Mouse (Mus musculus) liver, embryonic 13.5 days (tissue): ENCODE data around the gene Mettl23. TPM values are rescaled to one million over a fixed set of nuclear protein-coding genes. Genes with fewer than 3 reads are reported as not detected.
A peak's percentile ranks its signal among the peaks of the same experiment; 100 is the strongest.

Experiments
- ATAC-seq: fragments of 200-750 bp; cut with Nextera tagmentation; 2 replicates; pipeline ENCODE4 v1.8.0; 2017; ENCODE audit warnings: low read depth, mild to moderate bottlenecking, moderate number of reproducible peaks, moderate library complexity
- DNase-seq: peaks from one replicate; pipeline ENCODE4 v3.0.0; 2022
- H3K27ac ChIP-seq: fragments of 300-500 bp; sonication (generic); 2 replicates; pipeline ENCODE4 v1.5.1; 2015; ENCODE audit warnings: moderate library complexity, mild to moderate bottlenecking, inconsistent platforms
- H3K27me3 ChIP-seq: fragments of 300-500 bp; sonication (generic); 2 replicates; pipeline ENCODE4 v1.6.1; 2015; ENCODE audit warnings: mild to moderate bottlenecking, inconsistent platforms
- H3K36me3 ChIP-seq: fragments of 300-500 bp; sonication (generic); 2 replicates; pipeline ENCODE4 v1.6.1; 2015; ENCODE audit warnings: mild to moderate bottlenecking, inconsistent platforms
- H3K4me1 ChIP-seq: fragments of 300-500 bp; sonication (generic); replicated peaks from 2 replicates; pipeline ENCODE4 v1.6.1; 2015; ENCODE audit warnings: inconsistent platforms
- H3K4me2 ChIP-seq: fragments of 300-500 bp; sonication (generic); 2 replicates; pipeline ENCODE4 v1.6.1; 2015; ENCODE audit warnings: inconsistent platforms, mild to moderate bottlenecking, moderate library complexity
- H3K4me3 ChIP-seq: fragments of 300-500 bp; sonication (generic); replicated peaks from 2 replicates; pipeline ENCODE4 v1.5.1; 2015; ENCODE audit warnings: mild to moderate bottlenecking, inconsistent platforms
- H3K9ac ChIP-seq: fragments of 300-500 bp; sonication (generic); 2 replicates; pipeline ENCODE4 v1.6.1; 2015; ENCODE audit warnings: mild to moderate bottlenecking, inconsistent platforms
- H3K9me3 ChIP-seq: fragments of 300-500 bp; sonication (generic); replicated peaks from 2 replicates; pipeline ENCODE4 v1.6.1; 2016; ENCODE audit warnings: inconsistent platforms
- WGBS: fragments of 180-500 bp; shearing (Covaris S2); methylation state at CpG from one replicate; pipeline ENCODE4 v1.1.7; 2015; ENCODE audit not compliant: insufficient replicate concordance; 5-methylcytosine and 5-hydroxymethylcytosine counted together
- polyA plus RNA-seq: library from polyadenylated mRNA; unstranded; fragments of >200 nt; fragmentation: Nextera tagmentation; extraction: Ambion mirVana; gene quantifications from 2 replicates; pipeline ENCODE4 v1.2.1, GENCODE M21; 2015

Gene Mettl23
- 44.2 and 47.0 TPM in 2 replicates for polyA plus RNA-seq

- no peaks in the 10 kb centered on the region for H3K27me3 ChIP-seq
- peaks cover 62% of the 10 kb centered on the region for H3K36me3 ChIP-seq
- peak within 1 kb of the TSS; percentile 93 for H3K9ac ChIP-seq
- DNase-seq: peak; percentile 96
- peak within 1 kb of the TSS; percentile 97 for H3K27ac ChIP-seq
- H3K9me3 ChIP-seq: no peaks in the 10 kb centered on the region
- H3K4me2 ChIP-seq: peak within 1 kb of the TSS; percentile 85
- peak; percentile 95 for ATAC-seq
- peak within 1 kb of the TSS; percentile 84 for H3K4me3 ChIP-seq
- peaks cover 74% of the 10 kb centered on the region for H3K4me1 ChIP-seq
- under 1% methylated on average over 72 of the region's 72 CpGs for WGBS
Observed at GRCm38 (mm10) chr11:116843261-116844233, at the start of gene Mettl23, which contains the start of gene Jmjd6. Gene Mettl23, plus strand, starts transcription at chr11:116843278. Gene Jmjd6, minus strand, starts transcription at chr11:116843449.

DNA sequence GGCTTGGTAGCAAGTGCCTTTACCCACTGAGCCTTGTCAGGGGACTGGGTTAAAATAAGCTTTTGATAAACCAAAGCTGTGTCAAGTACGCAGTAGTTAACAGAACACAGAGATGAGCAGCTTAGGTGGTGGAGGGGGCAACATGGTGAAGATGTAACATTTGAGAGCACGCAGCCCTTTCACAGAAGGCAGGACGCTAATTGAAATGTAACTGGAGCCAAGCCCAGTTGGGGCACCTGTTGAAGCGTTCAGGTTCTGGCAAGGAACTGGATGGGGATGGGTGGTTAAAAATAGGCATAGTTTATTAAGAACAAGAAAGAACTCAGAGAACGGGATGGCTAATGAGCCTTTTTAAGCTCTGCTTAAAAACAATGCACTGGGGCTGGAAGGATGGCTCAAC, 43.7 kb upstream of the Mettl23 start:
- ATAC-seq (no peak), DNase-seq (no peak)
- Histone ChIP-seq H3K4me2 (no peak overlapping the region), H3K4me1 (no peaks in the 10 kb centered on the region), H3K4me3 (no peak overlapping the region), H3K36me3 (no peaks in the 10 kb centered on the region), H3K9me3 (no peaks in the 10 kb centered on the region), H3K27me3 (no peaks in the 10 kb centered on the region), H3K9ac (no peak overlapping the region), H3K27ac (no peak overlapping the region)
- WGBS: 80% methylated on average over 5 of the region's 5 CpGs

DNA sequence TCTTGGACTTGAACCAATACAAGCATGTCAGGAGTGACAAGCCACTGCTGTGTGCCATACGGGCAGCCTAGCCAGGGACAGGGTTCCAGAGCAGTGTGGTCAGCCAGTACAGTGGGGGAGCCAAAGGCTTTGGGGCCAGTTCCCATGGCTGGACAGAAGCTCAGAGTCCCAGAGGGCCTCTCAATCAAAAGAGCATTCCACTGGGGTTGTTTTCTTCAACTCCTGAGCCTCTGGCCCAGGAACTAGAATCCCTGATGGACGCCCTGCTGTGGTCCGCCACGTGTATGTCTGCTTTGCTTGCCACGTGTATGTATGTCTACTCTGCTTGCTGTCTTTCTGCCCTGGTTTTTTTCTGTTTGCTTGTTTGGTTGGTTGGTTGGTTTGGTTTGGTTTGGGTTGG, 42.0 kb upstream of the Mettl23 start:
- Histone ChIP-seq H3K27ac (no peak overlapping the region), H3K9me3 (no peaks in the 10 kb centered on the region), H3K4me2 (no peak overlapping the region), H3K27me3 (no peaks in the 10 kb centered on the region), H3K9ac (no peak overlapping the region), H3K36me3 (no peaks in the 10 kb centered on the region), H3K4me3 (no peak overlapping the region), H3K4me1 (no peaks in the 10 kb centered on the region)
- WGBS: 69% methylated on average over 5 of the region's 5 CpGs
- no peak for ATAC-seq
- DNase-seq: no peak

GRCm38 (mm10) chr11:116802709-116803108, 40.4 kb upstream of the Mettl23 start:
- no peaks in the 10 kb centered on the region for H3K9me3 ChIP-seq
- no peak overlapping the region for H3K4me2 ChIP-seq
- H3K27ac ChIP-seq: no peak overlapping the region
- 56% methylated on average over 5 of the region's 5 CpGs for WGBS
- no peaks in the 10 kb centered on the region for H3K4me1 ChIP-seq
- DNase-seq (no peak), ATAC-seq (no peak)
- H3K9ac ChIP-seq: no peak overlapping the region
- H3K36me3 ChIP-seq: no peaks in the 10 kb centered on the region
- no peaks in the 10 kb centered on the region for H3K27me3 ChIP-seq
- no peak overlapping the region for H3K4me3 ChIP-seq

- ATAC-seq (no peak), DNase-seq (no peak)
- H3K27ac ChIP-seq: no peak overlapping the region
- peaks cover 8% of the 10 kb centered on the region for H3K4me1 ChIP-seq
- H3K27me3 ChIP-seq: peaks cover 4% of the 10 kb centered on the region; the same call in 1 of the 2 replicates
- no peak overlapping the region for H3K9ac ChIP-seq
- 67% methylated on average over 15 of the region's 15 CpGs for WGBS
- no peaks in the 10 kb centered on the region for H3K36me3 ChIP-seq
- no peak overlapping the region for H3K4me3 ChIP-seq
- H3K9me3 ChIP-seq: no peaks in the 10 kb centered on the region
- no peak overlapping the region for H3K4me2 ChIP-seq
Observed at GRCm38 (mm10) chr11:116806136-116807071, 36.7 kb upstream of the Mettl23 start.

DNA sequence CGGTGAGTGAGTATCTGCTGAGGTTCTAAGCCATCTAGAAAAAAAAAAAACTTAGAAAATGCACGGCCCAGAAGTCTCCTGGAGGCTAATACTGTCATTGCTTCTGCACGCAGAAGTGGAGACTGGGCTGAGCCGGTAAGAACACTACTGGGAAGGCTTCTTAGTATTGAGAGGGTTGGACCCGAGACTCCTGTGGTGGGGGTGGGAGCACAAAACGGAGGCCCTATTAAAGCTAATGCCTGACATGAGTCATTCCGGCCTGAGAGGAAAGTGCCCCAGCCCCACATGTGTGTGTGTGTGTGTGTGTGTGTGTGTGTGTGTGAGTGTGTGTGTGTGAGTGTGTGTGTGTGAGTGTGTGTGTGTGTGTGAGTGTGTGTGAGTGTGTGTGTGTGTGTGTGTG, 36.0 kb upstream of the Mettl23 start:
- Histone ChIP-seq H3K27ac (no peak overlapping the region), H3K9ac (no peak overlapping the region), H3K4me2 (no peak overlapping the region), H3K27me3 (peaks cover 4% of the 10 kb centered on the region; the same call in 1 of the 2 replicates), H3K36me3 (no peaks in the 10 kb centered on the region), H3K4me1 (peaks cover 11% of the 10 kb centered on the region), H3K4me3 (no peak overlapping the region), H3K9me3 (no peaks in the 10 kb centered on the region)
- ATAC-seq: no peak
- whole genome bisulfite sequencing: 58% methylated on average over 7 of the region's 7 CpGs
- DNase-seq: no peak

DNA sequence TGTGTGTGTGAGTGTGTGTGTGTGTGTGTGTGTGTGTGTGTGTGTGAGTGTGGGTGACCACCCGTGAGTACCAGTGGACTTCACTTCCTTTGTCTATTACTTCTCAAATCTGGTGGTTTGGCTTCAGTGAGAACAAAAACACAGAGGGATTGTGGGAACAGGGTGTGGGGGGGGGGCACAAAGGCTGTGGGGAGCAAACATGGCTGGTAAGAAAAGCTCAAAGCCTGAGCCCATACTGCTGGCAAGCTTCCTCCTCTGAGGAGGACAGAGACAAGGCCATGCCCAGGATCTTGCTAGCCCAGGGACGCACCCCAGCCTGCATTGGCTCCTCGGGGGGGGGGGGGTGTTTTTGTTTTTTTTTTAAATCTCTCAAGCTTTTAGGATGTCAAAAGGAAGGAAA, 35.6 kb upstream of the Mettl23 start:
- H3K9ac ChIP-seq: no peak overlapping the region
- 65% methylated on average over 3 of the region's 3 CpGs for WGBS
- H3K4me1 ChIP-seq: peaks cover 11% of the 10 kb centered on the region
- no peak for ATAC-seq
- no peak for DNase-seq
- H3K27ac ChIP-seq: no peak overlapping the region
- H3K4me3 ChIP-seq: no peak overlapping the region
- no peak overlapping the region for H3K4me2 ChIP-seq
- peaks cover 4% of the 10 kb centered on the region; the same call in 1 of the 2 replicates for H3K27me3 ChIP-seq
- H3K9me3 ChIP-seq: no peaks in the 10 kb centered on the region
- H3K36me3 ChIP-seq: no peaks in the 10 kb centered on the region

- H3K27ac ChIP-seq: no peak overlapping the region
Observed at GRCm38 (mm10) chr11:116807938-116808606, 35.0 kb upstream of the Mettl23 start.

GRCm38 (mm10) chr11:116808811-116809395, 34.2 kb upstream of the Mettl23 start:
- H3K4me3 ChIP-seq: no peak overlapping the region
- no peak overlapping the region for H3K9ac ChIP-seq
- no peak overlapping the region for H3K4me2 ChIP-seq
- DNase-seq (no peak), ATAC-seq (no peak)
- H3K27ac ChIP-seq: no peak overlapping the region
- WGBS: 74% methylated on average over 11 of the region's 11 CpGs
- peaks cover 11% of the 10 kb centered on the region for H3K4me1 ChIP-seq
- H3K36me3 ChIP-seq: no peaks in the 10 kb centered on the region
- peaks cover 6% of the 10 kb centered on the region; the same call in 1 of the 2 replicates for H3K27me3 ChIP-seq
- H3K9me3 ChIP-seq: no peaks in the 10 kb centered on the region

More at GRCm38 (mm10) chr11:116807938-116808606, 35.0 kb upstream of the Mettl23 start:
- 33% methylated on average over 7 of the region's 7 CpGs for WGBS
- ATAC-seq (no peak), DNase-seq (peak; percentile 59)
- Histone ChIP-seq H3K9me3 (no peaks in the 10 kb centered on the region), H3K4me1 (peaks cover 11% of the 10 kb centered on the region), H3K27me3 (peaks cover 4% of the 10 kb centered on the region; the same call in 1 of the 2 replicates), H3K9ac (no peak overlapping the region), H3K4me2 (no peak overlapping the region), H3K4me3 (no peak overlapping the region), H3K36me3 (no peaks in the 10 kb centered on the region)

GRCm38 (mm10) chr11:116809520-116809919, 33.6 kb upstream of the Mettl23 start:
- DNase-seq (no peak), ATAC-seq (no peak)
- Histone ChIP-seq H3K36me3 (no peaks in the 10 kb centered on the region), H3K27ac (no peak overlapping the region), H3K4me2 (no peak overlapping the region), H3K9ac (no peak overlapping the region), H3K4me1 (peaks cover 14% of the 10 kb centered on the region), H3K4me3 (no peak overlapping the region), H3K27me3 (peaks cover 6% of the 10 kb centered on the region; the same call in 1 of the 2 replicates), H3K9me3 (no peaks in the 10 kb centered on the region)
- 57% methylated on average over 8 of the region's 8 CpGs for WGBS
